ENCODE assay signal across 23 mouse cellular contexts in the genomic region with DNA sequence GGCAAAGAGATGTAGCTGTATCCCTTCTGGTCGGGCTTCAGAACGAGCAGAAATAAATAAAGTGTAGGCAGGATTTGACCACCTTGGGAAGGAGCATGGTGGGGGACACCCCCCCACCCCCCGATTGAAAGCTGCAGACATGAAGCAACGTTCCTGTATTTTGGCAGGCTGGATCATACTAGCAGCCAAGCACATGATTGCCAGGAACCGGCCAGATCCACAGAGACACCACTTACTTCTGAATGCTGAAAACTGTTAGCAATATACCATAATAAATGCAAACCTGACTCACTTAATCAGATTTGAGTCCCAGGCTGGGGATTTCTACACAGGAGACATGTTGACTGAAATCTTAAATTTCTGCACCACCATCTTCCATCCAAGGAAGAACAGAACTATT. TPM values are rescaled to one million over a fixed set of nuclear protein-coding genes. Genes with fewer than 3 reads are reported as not detected.
DNase-seq lines count a peak whose midpoint lies in the region; ATAC-seq and TF ChIP-seq lines count a peak whose summit lies in the region.
"Had no signal": no experiment of that assay in that cellular context is flagged by ENCODE, and none has a peak within 500 bp of the region (broad histone marks: within the 10 kb centered on the region; RNA-seq: fewer than 3 reads in every experiment).

No protein-coding gene starts in this region.

- no peak overlapping the region for H3K9ac ChIP-seq in embryonic facial prominence, embryonic 13.5 days
- no peak overlapping the region for H3K9ac ChIP-seq in limb, embryonic 14.5 days (ENCODE audit: low read depth, low read length, severe bottlenecking)
- no peak overlapping the region for H3K9ac ChIP-seq in stomach, postnatal 0 days (ENCODE audit: low read length)
- H3K9ac ChIP-seq: forebrain, embryonic 12.5 days; hindbrain, embryonic 14.5 days; liver, embryonic 12.5 days; neural tube, embryonic 12.5 days had no signal

- ATAC-seq in embryonic facial prominence, embryonic 13.5 days (ENCODE audit: insufficient number of reproducible peaks, insufficient read depth, low FRiP score, low TSS enrichment, low read depth): no peak
- peak; percentile 53; the same call in 1 of the 2 replicates for ATAC-seq in limb, embryonic 14.5 days (ENCODE audit: low FRiP score, low read depth)
- no peak for ATAC-seq in stomach, postnatal 0 days (ENCODE audit: low FRiP score, low TSS enrichment)
- ATAC-seq: CD4-positive, CD25-positive, alpha-beta regulatory T cell, adult 4 months; inflammation-experienced regulatory T-cells, adult 6 months; liver, embryonic 12.5 days had no signal

- no peak overlapping the region for H3K4me3 ChIP-seq in embryonic facial prominence, embryonic 13.5 days
- no peak overlapping the region for H3K4me3 ChIP-seq in embryonic facial prominence, embryonic 10.5 days
- no peak overlapping the region for H3K4me3 ChIP-seq in heart, embryonic 10.5 days
- no peak overlapping the region for H3K4me3 ChIP-seq in limb, embryonic 14.5 days (replicated peaks; ENCODE audit: low read length)
- no peak overlapping the region for H3K4me3 ChIP-seq in stomach, postnatal 0 days (ENCODE audit: low read depth, low read length)
- H3K4me3 ChIP-seq: erythroblast, embryonic 14.5 days; forebrain, embryonic 12.5 days; left cerebral cortex, adult 2 months; liver, embryonic 12.5 days; neural tube, embryonic 12.5 days had no signal

- no peaks in the 10 kb centered on the region for H3K36me3 ChIP-seq in embryonic facial prominence, embryonic 13.5 days
- no peaks in the 10 kb centered on the region for H3K36me3 ChIP-seq in embryonic facial prominence, embryonic 10.5 days (replicated peaks)
- H3K36me3 ChIP-seq in heart, embryonic 10.5 days: no peaks in the 10 kb centered on the region
- H3K36me3 ChIP-seq in limb, embryonic 14.5 days (ENCODE audit: control insufficient read depth, insufficient read depth, low read length): no peaks in the 10 kb centered on the region
- no peaks in the 10 kb centered on the region for H3K36me3 ChIP-seq in stomach, postnatal 0 days (ENCODE audit: control insufficient read depth, insufficient read depth, low read length)
- H3K36me3 ChIP-seq: forebrain, embryonic 12.5 days; liver, embryonic 12.5 days; neural tube, embryonic 12.5 days had no signal

- no peak overlapping the region; the same call in 1 of the 2 replicates for H3K27ac ChIP-seq in embryonic facial prominence, embryonic 13.5 days
- H3K27ac ChIP-seq in embryonic facial prominence, embryonic 10.5 days (replicated peaks): no peak overlapping the region
- H3K27ac ChIP-seq in heart, embryonic 10.5 days: no peak overlapping the region
- H3K27ac ChIP-seq in limb, embryonic 14.5 days (replicated peaks; ENCODE audit: low read depth, low read length): no peak overlapping the region
- H3K27ac ChIP-seq in stomach, postnatal 0 days (replicated peaks): no peak overlapping the region
- H3K27ac ChIP-seq: forebrain, embryonic 12.5 days; hindbrain, embryonic 14.5 days; kidney, postnatal 0 days; left cerebral cortex, adult 2 months; liver, embryonic 12.5 days; neural tube, embryonic 12.5 days had no signal

- H3K4me1 ChIP-seq in embryonic facial prominence, embryonic 13.5 days: 0 out of 2 replicates have a peak, but pooled peaks cover 8% of the 10 kb centered on the region
- no peaks in the 10 kb centered on the region for H3K4me1 ChIP-seq in embryonic facial prominence, embryonic 10.5 days
- H3K4me1 ChIP-seq in heart, embryonic 10.5 days: no peaks in the 10 kb centered on the region
- H3K4me1 ChIP-seq in limb, embryonic 14.5 days (ENCODE audit: control insufficient read depth, insufficient read depth, low read length): 0 out of 2 replicates have a peak, but pooled peaks cover 2% of the 10 kb centered on the region
- H3K4me1 ChIP-seq in stomach, postnatal 0 days (replicated peaks; ENCODE audit: control insufficient read depth, insufficient read depth): no peaks in the 10 kb centered on the region
- H3K4me1 ChIP-seq: forebrain, embryonic 12.5 days; liver, embryonic 12.5 days; neural tube, embryonic 12.5 days had no signal

- no peaks in the 10 kb centered on the region for H3K9me3 ChIP-seq in embryonic facial prominence, embryonic 13.5 days
- H3K9me3 ChIP-seq in embryonic facial prominence, embryonic 10.5 days: no peaks in the 10 kb centered on the region
- H3K9me3 ChIP-seq in heart, embryonic 10.5 days: no peaks in the 10 kb centered on the region
- H3K9me3 ChIP-seq in limb, embryonic 14.5 days (ENCODE audit: control insufficient read depth, low read length): no peaks in the 10 kb centered on the region
- H3K9me3 ChIP-seq in stomach, postnatal 0 days (ENCODE audit: control insufficient read depth, low read length): no peaks in the 10 kb centered on the region
- H3K9me3 ChIP-seq: forebrain, embryonic 12.5 days; liver, embryonic 12.5 days; neural tube, embryonic 12.5 days had no signal

- TF ChIP-seq POLR2A in limb, embryonic 14.5 days (IDR thresholded peaks at IDR 0.05; ENCODE audit: borderline replicate concordance, extremely low read depth, insufficient read depth, insufficient read length): no peak

- no peak for DNase-seq in embryonic facial prominence, embryonic 10.5 days (ENCODE audit: low spot score)
- peak; percentile 33 for DNase-seq in heart, adult 8-10 months (ENCODE audit: low spot score)
- DNase-seq in heart, embryonic 10.5 days (ENCODE audit: low spot score): no peak
- peak; percentile 80 for DNase-seq in NIH3T3 (ENCODE audit: low read depth)
- peak; percentile 63 for DNase-seq in limb, embryonic 14.5 days (ENCODE audit: low spot score)
- no peak for DNase-seq in stomach, postnatal 0 days (ENCODE audit: low spot score)
- DNase-seq: adrenal gland, postnatal 25 days; cerebellum, adult 9-10 months; kidney, adult 18-20 months; left cerebral cortex, postnatal 4 days; lung, adult 18-20 months; midbrain, embryonic 14.5 days; right cerebral cortex, postnatal 14 days had no signal

- H3K27me3 ChIP-seq in embryonic facial prominence, embryonic 13.5 days: no peaks in the 10 kb centered on the region
- H3K27me3 ChIP-seq in embryonic facial prominence, embryonic 10.5 days (replicated peaks; ENCODE audit: low read depth, poor library complexity, severe bottlenecking): no peaks in the 10 kb centered on the region
- no peaks in the 10 kb centered on the region for H3K27me3 ChIP-seq in heart, embryonic 10.5 days (ENCODE audit: insufficient read depth, poor library complexity, severe bottlenecking)
- no peaks in the 10 kb centered on the region for H3K27me3 ChIP-seq in limb, embryonic 14.5 days (ENCODE audit: control insufficient read depth, insufficient read depth, low read length)
- no peaks in the 10 kb centered on the region for H3K27me3 ChIP-seq in stomach, postnatal 0 days (ENCODE audit: control insufficient read depth, insufficient read depth, low read length)
- H3K27me3 ChIP-seq: forebrain, embryonic 12.5 days; liver, embryonic 12.5 days; neural tube, embryonic 12.5 days had no signal

- TF ChIP-seq CTCF in stomach, postnatal 0 days (IDR thresholded peaks at IDR 0.05; ENCODE audit: low read depth): no peak

- TF ChIP-seq EP300 in stomach, postnatal 0 days (optimal IDR thresholded peaks at IDR 0.05): no peak

- 42% methylated on average over 5 of the region's 5 CpGs for WGBS in embryonic facial prominence, embryonic 13.5 days
- 82% methylated on average over 5 of the region's 5 CpGs for WGBS in embryonic facial prominence, embryonic 10.5 days
- 76% methylated on average over 5 of the region's 5 CpGs for WGBS in heart, embryonic 10.5 days
- 58% methylated on average over 5 of the region's 5 CpGs for WGBS in limb, embryonic 14.5 days
- WGBS in stomach, postnatal 0 days: 53% methylated on average over 5 of the region's 5 CpGs

- 0 out of 2 replicates have a peak overlapping the region, but pooled peaks have one; percentile 2 for H3K4me2 ChIP-seq in embryonic facial prominence, embryonic 13.5 days
- no peak overlapping the region for H3K4me2 ChIP-seq in limb, embryonic 14.5 days (replicated peaks; ENCODE audit: low read depth, low read length, severe bottlenecking)
- H3K4me2 ChIP-seq in stomach, postnatal 0 days (replicated peaks; ENCODE audit: low read depth): no peak overlapping the region
- H3K4me2 ChIP-seq: forebrain, embryonic 12.5 days; hindbrain, embryonic 14.5 days; liver, embryonic 12.5 days; neural tube, embryonic 12.5 days had no signal

RNA-seq across cellular contexts. Expression of a gene that starts 26.1 kb away (rescaled TPM):
- 45.6 and 51.3 TPM in 2 replicates for polyA plus RNA-seq in embryonic facial prominence, embryonic 13.5 days (2015; fragmentation: Nextera tagmentation; extraction: Ambion mirVana)
- polyA plus RNA-seq in embryonic facial prominence, embryonic 10.5 days (2016; fragmentation: Nextera tagmentation; extraction: Ambion mirVana): 41.3 and 43.1 TPM in 2 replicates
- total RNA-seq in heart, adult 8-10 months (2022): under 1 TPM; 0.41 to 0.92 (median 0.70) TPM
- polyA plus RNA-seq in heart, embryonic 10.5 days (2016; fragmentation: Nextera tagmentation; extraction: Ambion mirVana): 46.8 and 52.6 TPM in 2 replicates
- 22.2 and 23.4 TPM in 2 replicates for polyA plus RNA-seq in limb, embryonic 14.5 days (2012; rRNA removed)
- 44.4 and 46.6 TPM in 2 replicates for polyA plus RNA-seq in limb, embryonic 14.5 days (2014; fragmentation: Nextera tagmentation; extraction: Ambion mirVana)
- 25.0 and 30.3 TPM in 2 replicates for polyA plus RNA-seq in stomach, postnatal 0 days (2015; fragmentation: Nextera tagmentation; extraction: Ambion mirVana)

RNA-seq across cellular contexts. Expression of a gene that starts 53.9 kb away (rescaled TPM):
- 196 and 198 TPM in 2 replicates for polyA plus RNA-seq in embryonic facial prominence, embryonic 13.5 days (2015; fragmentation: Nextera tagmentation; extraction: Ambion mirVana)
- polyA plus RNA-seq in embryonic facial prominence, embryonic 10.5 days (2016; fragmentation: Nextera tagmentation; extraction: Ambion mirVana): 191 and 195 TPM in 2 replicates
- total RNA-seq in heart, adult 8-10 months (2022): 10 to 100 TPM; 45.4 to 56.3 (median 48.6) TPM
- 197 and 200 TPM in 2 replicates for polyA plus RNA-seq in heart, embryonic 10.5 days (2016; fragmentation: Nextera tagmentation; extraction: Ambion mirVana)
- 104 and 120 TPM in 2 replicates for polyA plus RNA-seq in limb, embryonic 14.5 days (2012; rRNA removed)
- 202 and 208 TPM in 2 replicates for polyA plus RNA-seq in limb, embryonic 14.5 days (2014; fragmentation: Nextera tagmentation; extraction: Ambion mirVana)
- 135 and 141 TPM in 2 replicates for polyA plus RNA-seq in stomach, postnatal 0 days (2015; fragmentation: Nextera tagmentation; extraction: Ambion mirVana)

Comparison
In these comparisons a context has a peak if more than half of its experiments do, and no peak if none do; other contexts are left out.
1. DNase-seq: peak in heart, adult 8-10 months (single experiment), NIH3T3 (single experiment) and limb, embryonic 14.5 days (single experiment); none in embryonic facial prominence, embryonic 10.5 days (single experiment), heart, embryonic 10.5 days (single experiment) and stomach, postnatal 0 days (single experiment).